Mouse (Mus musculus) liver, adult 2 months (tissue): ENCODE data around the gene Slc46a1. TPM values are rescaled to one million over a fixed set of nuclear protein-coding genes. Genes with fewer than 3 reads are reported as not detected.
A peak's percentile ranks its signal among the peaks of the same experiment; 100 is the strongest.

Source experiments
- DNase-seq: peaks from one replicate; pipeline ENCODE4 v3.0.0-alpha.2; 2011; ENCODE audit warnings: low read depth, low spot score; ENCODE audit errors: extremely low read depth
- H3K27ac ChIP-seq: fragments of 200-500 bp; replicated peaks from 2 replicates; pipeline ENCODE4 v1.5.1; 2012; ENCODE audit warnings: low read depth, mild to moderate bottlenecking, control low read depth, inconsistent platforms, low read length; ENCODE audit not compliant: insufficient read depth
- H3K27me3 ChIP-seq: fragments of 200-500 bp; 2 replicates; pipeline ENCODE4 v1.6.1; 2012; ENCODE audit warnings: mild to moderate bottlenecking, moderate library complexity, low read length, inconsistent platforms; ENCODE audit not compliant: control insufficient read depth, insufficient read depth
- H3K36me3 ChIP-seq: fragments of 200-500 bp; 2 replicates; pipeline ENCODE4 v1.6.1; 2012; ENCODE audit warnings: low read length, inconsistent platforms; ENCODE audit not compliant: control insufficient read depth, insufficient read depth
- H3K4me1 ChIP-seq: fragments of 200-500 bp; 2 replicates; pipeline ENCODE4 v1.6.1; 2011; ENCODE audit warnings: low read length; ENCODE audit not compliant: control insufficient read depth, insufficient read depth
- H3K4me3 ChIP-seq: fragments of 200-500 bp; 2 replicates; pipeline ENCODE4 v1.5.1; 2011; ENCODE audit warnings: low read depth, mild to moderate bottlenecking, control low read depth, low read length, moderate library complexity; ENCODE audit not compliant: insufficient read depth
- H3K79me2 ChIP-seq: fragments of 200-500 bp; 2 replicates; pipeline ENCODE4 v1.6.1; 2012; ENCODE audit warnings: inconsistent platforms, mild to moderate bottlenecking, low read length, moderate library complexity; ENCODE audit not compliant: control insufficient read depth, insufficient read depth
- H3K9ac ChIP-seq: fragments of 200-500 bp; 2 replicates; pipeline ENCODE4 v1.6.1; 2012; ENCODE audit warnings: low read depth, mild to moderate bottlenecking, control low read depth, inconsistent platforms, low read length
- CTCF ChIP-seq: fragments of 200-500 bp; IDR thresholded peaks from 2 replicates; pipeline ENCODE4 v1.5.1; 2011; ENCODE audit warnings: low read depth, low read length, control low read depth
- POLR2A ChIP-seq: fragments of 200-500 bp; IDR thresholded peaks from 2 replicates; pipeline ENCODE4 v1.6.1; 2011; ENCODE audit warnings: low read length, control low read depth; ENCODE audit not compliant: insufficient read depth; ENCODE audit errors: extremely low read depth
- WGBS: fragments of 180-500 bp; shearing (Covaris S2); methylation state at CpG from one replicate; pipeline ENCODE4 v1.1.7; 2018; 5-methylcytosine and 5-hydroxymethylcytosine counted together
- polyA plus RNA-seq: library from polyadenylated mRNA; depleted of rRNA; stranded (reverse); fragments of >200 nt; gene quantifications from 2 replicates; pipeline ENCODE4 v1.2.3, GENCODE M21; 2012
- total RNA-seq: library from RNA; depleted of rRNA; stranded (reverse); fragments of >200 nt; gene quantifications from 2 replicates; pipeline ENCODE4 v1.2.3, GENCODE M21; 2014

Gene Slc46a1
- total and polyA plus RNA-seq, 2 experiments, result 36.2 to 146 TPM

- Histone ChIP-seq H3K9ac (no peak overlapping the region), H3K4me3 (peak overlapping the region; percentile 24; the same call in 1 of the 2 replicates), H3K27me3 (peaks cover 3% of the 10 kb centered on the region; the same call in 1 of the 2 replicates), H3K27ac (no peak overlapping the region), H3K4me1 (peaks cover 5% of the 10 kb centered on the region; the same call in 1 of the 2 replicates), H3K36me3 (no peaks in the 10 kb centered on the region), H3K79me2 (no peaks in the 10 kb centered on the region)
- 10% methylated on average over 48 of the region's 48 CpGs for WGBS
- DNase-seq, result peak; percentile 50
- TF ChIP-seq CTCF (peak; percentile 74), POLR2A (no peak)
Measured at GRCm38 (mm10) chr11:78490781-78491241, 25.3 kb downstream of the Slc46a1 start.

GRCm38 (mm10) chr11:78495904-78496303 is 30.4 kb downstream of the Slc46a1 start:
- H3K4me1 ChIP-seq, result peaks cover 4% of the 10 kb centered on the region; the same call in 1 of the 2 replicates
- no peak overlapping the region for H3K27ac ChIP-seq
- H3K9ac ChIP-seq, result no peak overlapping the region
- 12% methylated on average over 6 of the region's 6 CpGs for WGBS
- no peaks in the 10 kb centered on the region for H3K36me3 ChIP-seq
- peaks cover 13% of the 10 kb centered on the region; the same call in 1 of the 2 replicates for H3K79me2 ChIP-seq
- H3K27me3 ChIP-seq, result no peaks in the 10 kb centered on the region
- H3K4me3 ChIP-seq, result no peak overlapping the region
- TF ChIP-seq CTCF (no peak), POLR2A (no peak)
- no peak for DNase-seq

GRCm38 (mm10) chr11:78497071-78497541 is 31.6 kb downstream of the Slc46a1 start:
- H3K4me1 ChIP-seq, result peaks cover 9% of the 10 kb centered on the region; the same call in 1 of the 2 replicates
- DNase-seq, result no peak
- TF ChIP-seq CTCF (no peak), POLR2A (no peak)
- peaks cover 13% of the 10 kb centered on the region; the same call in 1 of the 2 replicates for H3K79me2 ChIP-seq
- H3K36me3 ChIP-seq, result peaks cover 5% of the 10 kb centered on the region
- H3K27me3 ChIP-seq, result no peaks in the 10 kb centered on the region
- no peak overlapping the region for H3K27ac ChIP-seq
- WGBS, result 9% methylated on average over 43 of the region's 44 CpGs
- H3K4me3 ChIP-seq, result peak overlapping the region; percentile 27; the same call in 1 of the 2 replicates
- no peak overlapping the region; the same call in 1 of the 2 replicates for H3K9ac ChIP-seq

- H3K27ac ChIP-seq, result peak within 1 kb of the TSS; percentile 77
- H3K4me3 ChIP-seq, result peak within 1 kb of the TSS; percentile 45
- no peaks in the 10 kb centered on the region for H3K27me3 ChIP-seq
- H3K4me1 ChIP-seq, result peaks cover 15% of the 10 kb centered on the region
- H3K79me2 ChIP-seq, result peaks cover 13% of the 10 kb centered on the region; the same call in 1 of the 2 replicates
- 2% methylated on average over 36 of the region's 36 CpGs for WGBS
- H3K9ac ChIP-seq, result peak within 1 kb of the TSS; percentile 62
- peaks cover 7% of the 10 kb centered on the region for H3K36me3 ChIP-seq
- TF ChIP-seq POLR2A (peak; percentile 35; the same call in 1 of the 2 replicates), CTCF (no peak)
- DNase-seq, result peak; percentile 89
Measured at GRCm38 (mm10) chr11:78497544-78498522, 32.3 kb downstream of the Slc46a1 start, which contains the start of gene Sarm1. Gene Sarm1 (minus strand): TSS chr11:78497754.

- peak; percentile 97 for DNase-seq
- TF ChIP-seq POLR2A (peak; percentile 92), CTCF (no peak)
- H3K36me3 ChIP-seq, result peaks cover 7% of the 10 kb centered on the region
- peak within 1 kb of the TSS; percentile 89 for H3K4me3 ChIP-seq
- WGBS, result 11% methylated on average over 7 of the region's 7 CpGs
- peaks cover 13% of the 10 kb centered on the region; the same call in 1 of the 2 replicates for H3K79me2 ChIP-seq
- peak within 1 kb of the TSS; percentile 95 for H3K27ac ChIP-seq
- peak within 1 kb of the TSS; percentile 80 for H3K9ac ChIP-seq
- H3K27me3 ChIP-seq, result no peaks in the 10 kb centered on the region
- peaks cover 17% of the 10 kb centered on the region for H3K4me1 ChIP-seq
Measured at GRCm38 (mm10) chr11:78499004-78499403, 33.5 kb downstream of the Slc46a1 start, which contains the start of gene Vtn. Gene Vtn (plus strand): TSS chr11:78499091.
